Mouse (Mus musculus) lung, postnatal 14 days (tissue): ENCODE data around the gene Isyna1.
A peak's percentile ranks its signal among the peaks of the same experiment; 100 is the strongest.
"Not testable (repeated sequence)": the region's sequence is repeated elsewhere in the genome, so short reads cannot be mapped to it uniquely, and the experiment has no call there.

Experiments
- DNase-seq: peaks from one replicate; pipeline ENCODE4 v3.0.0; 2021

The Isyna1 gene

DNA sequence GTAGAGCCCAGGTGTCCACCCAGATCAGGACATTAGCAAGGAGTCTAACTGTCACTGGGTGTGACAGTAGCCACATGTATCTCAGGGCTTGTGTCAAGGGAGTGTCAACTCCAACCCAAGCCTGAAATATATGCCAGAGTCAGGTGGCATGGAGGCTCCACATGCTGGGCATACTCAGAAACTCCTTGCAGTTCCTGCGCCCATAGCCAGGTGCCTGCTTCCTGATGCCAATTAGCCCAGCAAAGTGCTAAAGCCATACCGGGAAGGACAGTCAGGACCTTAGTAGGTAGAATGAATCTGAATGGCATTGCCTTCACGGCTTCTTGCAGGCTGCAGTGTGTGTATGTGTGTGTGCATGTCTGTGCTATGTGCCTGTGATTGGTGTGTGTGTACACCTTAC lies 17.0 kb upstream of the Isyna1 start:
- DNase-seq = no peak

DNA sequence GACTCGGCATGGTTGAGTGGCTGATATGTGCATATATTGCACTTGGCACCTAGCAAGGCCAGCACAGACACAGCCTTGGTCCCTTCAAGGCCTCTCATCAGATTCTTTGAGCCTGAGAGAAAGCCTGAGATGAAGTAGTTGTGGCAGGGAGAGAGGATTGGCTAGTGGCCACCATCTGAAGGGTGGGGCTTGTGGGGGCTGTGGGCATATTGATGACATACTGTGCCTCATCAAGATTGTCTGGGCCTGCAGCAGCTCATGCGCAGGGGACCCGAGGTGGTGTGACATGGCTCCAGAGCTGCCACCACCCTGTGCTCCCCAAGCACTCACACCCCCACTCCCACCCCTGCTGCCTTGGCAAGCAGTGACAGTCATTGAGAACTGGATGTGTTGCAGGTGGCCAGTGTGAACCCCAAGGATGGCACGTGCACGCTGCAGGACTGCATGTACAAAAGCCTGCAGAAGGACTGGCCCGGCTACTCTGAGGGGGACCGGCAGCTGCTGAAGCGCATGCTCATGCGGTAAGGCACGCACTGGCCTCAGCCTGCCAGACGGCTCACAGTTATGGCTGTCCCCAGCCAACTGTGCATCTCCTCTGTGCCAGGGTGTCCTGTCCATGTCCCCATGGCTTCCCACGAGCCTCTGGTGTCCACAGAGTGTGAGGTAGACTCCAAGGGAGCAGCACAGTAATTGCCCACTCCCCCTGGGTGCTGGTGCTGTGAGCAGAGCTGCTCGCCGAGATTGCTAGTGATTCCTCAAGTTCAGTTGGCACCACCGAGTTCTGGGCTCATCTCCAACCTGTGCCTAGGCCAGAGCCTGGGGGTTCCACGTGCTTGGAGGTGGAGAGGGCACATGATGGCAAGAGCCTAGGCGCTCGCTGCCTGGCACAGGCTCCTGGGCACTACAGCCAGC lies 10.4 kb upstream of the Isyna1 start:
- DNase-seq = no peak

DNA sequence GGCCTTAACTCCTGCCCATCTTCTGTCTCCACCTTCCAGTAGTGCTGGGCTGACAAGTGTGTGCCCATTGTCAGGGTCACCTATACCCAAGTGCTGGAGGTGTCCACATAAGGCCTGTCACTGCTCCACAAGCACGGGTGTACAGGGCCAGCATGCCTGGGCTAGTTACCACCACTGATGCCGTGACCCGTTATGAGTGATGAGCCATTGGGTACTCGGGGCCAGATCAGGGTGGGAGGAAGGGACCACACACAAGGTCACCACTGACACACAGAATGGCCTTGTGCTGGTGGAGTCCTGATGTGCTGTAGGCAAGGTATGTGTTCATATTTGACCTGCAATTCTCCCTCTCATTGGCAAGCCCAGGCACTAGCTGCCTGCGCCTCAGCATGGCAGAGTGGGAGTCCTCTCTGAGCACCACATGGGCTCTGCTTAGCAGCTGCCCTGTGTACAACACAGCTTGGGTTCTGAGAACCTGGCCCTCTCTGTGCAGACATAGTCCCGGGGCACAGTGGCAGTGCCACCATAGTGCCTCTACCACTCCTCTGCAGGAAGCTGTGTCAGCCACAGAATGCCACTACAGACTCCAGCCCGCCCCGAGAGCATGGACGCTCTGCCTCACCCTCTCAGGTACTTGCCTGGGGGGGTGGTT lies 9.4 kb upstream of the Isyna1 start:
- DNase-seq = no peak

DNA sequence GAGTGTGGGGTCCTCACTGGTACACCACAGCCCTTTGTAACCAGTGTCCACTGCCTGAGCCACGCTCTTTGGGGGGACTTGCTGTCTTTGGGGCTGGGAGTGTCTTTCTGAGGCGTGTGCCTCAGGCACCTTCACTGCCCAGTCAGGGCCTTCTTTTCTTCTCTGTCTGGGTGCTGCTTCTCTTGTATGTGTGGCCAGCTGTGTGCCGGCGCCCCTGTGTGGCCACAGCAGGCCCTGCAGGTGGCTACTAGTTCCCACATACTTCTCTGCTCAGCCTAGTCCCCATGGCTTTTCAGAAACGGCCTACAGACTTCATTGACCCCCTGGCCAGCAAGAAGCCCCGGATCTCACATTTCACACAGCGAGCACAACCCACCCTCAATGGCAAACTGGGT lies 8.9 kb upstream of the Isyna1 start:
- peak; percentile 68 for DNase-seq

DNA sequence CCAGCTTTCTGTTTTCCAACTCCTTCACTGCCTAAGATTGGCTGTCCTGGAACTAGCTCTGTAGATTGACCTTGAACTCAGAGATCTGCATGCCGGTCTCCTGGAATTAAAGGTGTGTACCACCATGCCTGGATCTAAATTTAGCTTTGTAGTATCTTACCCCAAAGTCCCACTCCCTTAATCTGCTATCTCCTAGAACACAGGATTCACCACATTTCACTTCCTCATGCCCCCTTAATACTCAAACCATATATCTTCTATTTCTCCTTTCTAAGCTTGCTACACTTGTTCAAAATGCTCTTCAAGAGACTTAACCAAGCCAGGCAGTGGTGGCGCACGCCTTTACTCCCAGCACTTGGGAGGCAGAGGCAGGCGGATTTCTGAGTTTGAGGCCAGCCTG lies 6.2 kb upstream of the Isyna1 start:
- DNase-seq = not testable (repeated sequence)

DNA sequence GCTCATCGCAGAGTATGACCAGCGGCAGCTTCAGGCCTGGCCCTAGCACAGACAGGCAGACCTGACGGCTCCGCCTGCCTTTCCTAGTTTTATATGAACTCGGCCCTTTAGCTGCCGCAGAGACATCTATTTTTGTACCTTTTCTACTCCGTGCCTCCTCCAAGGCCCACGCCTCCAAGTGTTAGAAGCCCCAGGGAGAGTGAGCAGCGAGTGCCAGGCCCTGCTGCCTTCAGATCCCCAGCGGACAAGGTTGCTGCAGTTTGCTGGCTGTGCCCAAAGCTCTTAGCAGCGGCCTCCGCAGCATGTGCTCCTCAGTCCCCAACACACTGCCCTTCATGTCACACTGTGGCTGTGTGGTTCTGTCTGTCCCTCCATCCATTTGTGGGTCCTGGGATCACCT lies 2.6 kb upstream of the Isyna1 start:
- no peak for DNase-seq

DNA sequence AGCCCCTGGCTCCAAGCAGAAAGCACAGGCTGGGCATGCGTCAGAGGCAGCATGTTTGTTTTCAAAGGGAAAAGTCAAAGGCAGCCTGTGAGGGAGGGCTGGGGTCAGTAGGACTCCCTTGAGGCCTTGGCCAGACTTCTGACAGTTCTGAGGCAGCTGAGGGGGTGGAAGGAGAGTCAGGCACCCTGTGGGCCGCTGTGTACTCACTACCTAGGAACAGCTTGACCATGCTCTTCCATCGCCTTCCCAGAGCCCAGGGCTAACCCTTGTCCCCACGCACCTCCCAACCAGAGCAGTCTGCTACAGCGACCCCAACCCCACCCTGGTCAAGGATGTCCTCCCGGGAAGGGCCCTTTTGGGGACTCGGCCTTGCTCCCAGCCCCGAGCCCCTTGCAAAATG lies 1.0 kb upstream of the Isyna1 start:
- peak; percentile 42 for DNase-seq

DNA sequence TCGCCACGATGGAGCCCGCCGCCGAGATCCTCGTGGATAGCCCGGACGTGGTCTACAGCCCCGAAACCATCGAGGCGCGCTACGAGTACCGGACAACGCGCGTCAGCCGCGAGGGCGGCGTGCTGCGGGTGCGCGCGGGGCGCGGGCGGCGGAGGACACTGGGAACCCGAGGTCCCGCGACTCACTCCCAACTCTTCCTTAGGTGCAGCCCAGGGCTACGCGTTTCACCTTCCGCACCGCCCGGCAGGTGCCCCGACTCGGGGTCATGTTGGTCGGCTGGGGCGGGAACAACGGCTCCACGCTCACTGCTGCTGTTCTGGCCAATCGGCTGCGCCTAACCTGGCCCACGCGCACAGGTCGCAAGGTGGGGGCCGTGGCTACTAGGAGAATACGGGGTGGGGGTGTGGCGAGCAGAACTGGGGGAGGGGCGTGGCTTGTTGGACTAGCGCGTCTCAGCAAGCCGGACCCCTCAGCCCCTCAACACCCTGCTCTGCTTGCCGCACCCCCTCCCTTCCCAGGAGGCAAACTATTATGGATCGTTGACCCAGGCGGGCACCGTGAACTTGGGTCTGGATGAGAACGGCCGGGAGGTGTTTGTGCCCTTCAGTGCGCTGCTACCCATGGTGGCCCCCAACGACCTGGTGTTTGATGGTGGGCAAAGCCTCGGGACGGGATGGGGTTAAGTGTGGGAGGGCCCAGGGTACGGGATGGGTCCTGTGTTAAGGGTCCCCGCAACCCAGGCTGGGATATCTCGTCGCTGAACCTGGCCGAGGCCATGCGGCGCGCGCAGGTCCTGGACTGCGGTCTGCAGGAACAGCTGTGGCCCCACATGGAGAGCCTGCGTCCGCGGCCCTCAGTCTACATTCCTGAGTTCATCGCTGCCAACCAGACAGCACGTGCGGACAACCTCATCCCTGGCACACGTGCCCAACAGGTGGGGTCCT lies 720 bp downstream of the Isyna1 start:
- peak; percentile 30 for DNase-seq

DNA sequence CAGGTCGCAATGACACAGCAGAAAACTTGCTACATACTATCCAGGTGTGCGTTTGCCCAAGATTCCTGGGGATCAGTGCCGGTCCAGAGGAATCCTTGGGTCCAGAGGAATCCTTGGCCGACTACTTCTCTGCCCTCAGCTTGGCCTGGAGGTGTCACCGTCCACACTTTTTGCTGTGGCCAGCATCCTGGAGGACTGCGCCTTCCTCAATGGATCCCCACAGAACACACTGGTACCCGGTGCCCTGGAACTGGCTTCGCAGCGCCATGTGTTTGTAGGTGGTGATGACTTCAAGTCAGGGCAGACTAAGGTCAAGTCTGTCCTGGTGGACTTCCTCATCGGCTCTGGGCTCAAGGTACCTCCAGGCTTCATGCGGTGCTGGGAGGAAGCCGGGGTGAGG lies 1.6 kb downstream of the Isyna1 start:
- no peak for DNase-seq

DNA sequence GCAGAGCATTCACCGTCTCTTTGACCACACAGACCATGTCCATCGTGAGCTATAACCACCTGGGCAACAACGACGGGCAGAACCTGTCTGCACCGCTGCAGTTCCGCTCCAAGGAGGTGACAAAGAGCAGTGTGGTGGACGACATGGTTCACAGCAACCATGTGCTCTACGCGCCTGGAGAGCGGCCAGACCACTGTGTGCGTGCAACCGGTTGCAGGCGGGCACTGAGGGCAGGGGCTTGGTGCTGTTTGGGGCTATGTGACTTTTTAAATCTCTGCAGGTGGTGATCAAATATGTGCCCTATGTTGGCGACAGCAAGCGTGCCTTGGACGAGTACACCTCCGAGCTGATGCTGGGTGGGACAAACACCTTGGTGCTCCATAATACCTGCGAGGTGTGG lies 2.0 kb downstream of the Isyna1 start:
- DNase-seq = no peak

DNA sequence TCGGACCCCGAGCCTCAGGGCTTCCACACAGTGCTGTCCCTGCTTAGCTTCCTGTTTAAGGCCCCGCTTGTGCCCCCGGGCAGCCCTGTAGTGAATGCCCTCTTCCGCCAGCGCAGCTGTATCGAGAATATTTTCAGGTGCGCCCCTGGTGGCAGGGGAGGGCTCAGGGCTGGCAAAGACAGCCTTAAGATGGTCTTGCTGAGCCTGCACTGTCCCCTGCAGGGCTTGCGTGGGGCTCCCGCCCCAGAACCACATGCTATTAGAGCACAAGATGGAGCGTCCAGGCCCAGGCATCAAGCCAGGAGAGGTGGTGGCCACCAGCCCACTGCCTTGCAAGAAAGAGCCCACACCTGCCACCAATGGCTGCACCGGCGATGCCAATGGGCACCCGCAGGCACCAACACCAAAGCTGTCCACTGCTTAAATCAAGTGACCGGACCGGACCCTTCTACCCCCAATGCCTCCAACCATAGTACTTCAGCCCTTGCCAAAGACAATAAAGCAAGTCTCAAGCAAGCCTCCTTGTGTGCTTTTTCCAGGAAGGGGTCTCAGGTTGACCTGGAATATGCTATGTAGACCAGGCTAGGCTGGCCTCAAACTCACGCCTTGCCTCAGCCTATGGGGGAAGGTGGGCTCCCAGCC lies 2.7 kb downstream of the Isyna1 start:
- no peak for DNase-seq

DNA sequence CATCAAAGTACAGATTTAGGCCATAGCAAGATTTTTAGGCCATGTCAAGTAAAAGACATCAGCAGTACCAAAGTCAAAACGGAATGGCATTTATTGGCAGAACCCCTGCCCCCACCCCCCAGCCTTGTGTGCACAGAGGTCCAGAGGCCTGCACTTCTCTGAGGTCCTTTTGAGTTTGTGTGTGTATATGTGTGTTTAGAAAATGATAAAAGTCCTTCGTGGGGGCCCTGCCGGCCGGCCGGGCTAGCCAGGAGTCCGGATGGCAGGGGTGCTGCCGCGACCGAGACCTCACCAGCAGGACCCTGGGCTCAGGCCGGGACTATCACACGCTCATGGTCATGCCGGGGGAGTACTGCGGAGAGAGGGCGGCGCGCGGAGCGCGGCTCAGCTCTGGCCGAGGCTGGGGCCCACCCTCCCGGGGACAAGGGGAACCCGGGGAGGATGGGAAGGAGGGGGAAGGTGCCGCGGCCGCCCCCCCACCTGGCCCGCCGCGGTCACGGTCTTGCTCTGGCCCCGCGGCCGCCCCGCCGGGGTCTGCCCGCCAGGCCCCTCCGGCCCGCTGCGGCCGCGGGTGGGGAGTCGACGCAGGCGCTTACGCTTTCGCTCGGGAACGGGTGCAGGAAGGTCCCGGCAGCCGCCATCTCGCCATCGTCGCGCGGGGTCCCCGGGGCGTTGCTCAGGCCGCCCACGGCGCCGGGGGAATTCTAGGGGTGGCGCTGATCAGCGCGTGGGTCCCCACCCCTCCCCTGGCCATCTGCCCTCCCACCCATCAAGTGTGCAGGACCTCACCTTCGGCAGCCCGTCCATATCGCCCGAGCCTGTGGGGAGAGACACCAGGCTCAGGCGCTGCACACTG lies 3.5 kb downstream of the Isyna1 start:
- DNase-seq = no peak

DNA sequence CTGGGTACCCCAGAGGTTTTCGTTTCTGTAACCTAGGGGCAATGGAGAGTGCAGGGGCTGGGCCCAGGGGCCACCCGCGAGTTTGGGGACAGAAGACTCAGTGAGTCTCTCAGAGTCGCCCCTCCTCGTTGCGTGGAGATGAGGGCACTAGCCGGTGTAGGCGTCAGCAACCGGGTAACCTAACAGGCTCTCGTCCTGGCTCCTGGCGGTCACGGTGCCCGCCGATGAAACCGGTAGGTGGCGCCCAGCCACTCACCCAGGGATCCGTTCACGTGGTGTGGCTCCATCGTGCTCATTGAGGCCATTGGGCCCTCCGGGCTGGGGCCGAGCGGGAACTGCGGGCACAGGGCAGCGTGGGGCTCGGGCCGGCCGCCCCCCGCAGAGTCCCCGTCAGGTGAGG lies 4.1 kb downstream of the Isyna1 start:
- DNase-seq = peak; percentile 85

DNA sequence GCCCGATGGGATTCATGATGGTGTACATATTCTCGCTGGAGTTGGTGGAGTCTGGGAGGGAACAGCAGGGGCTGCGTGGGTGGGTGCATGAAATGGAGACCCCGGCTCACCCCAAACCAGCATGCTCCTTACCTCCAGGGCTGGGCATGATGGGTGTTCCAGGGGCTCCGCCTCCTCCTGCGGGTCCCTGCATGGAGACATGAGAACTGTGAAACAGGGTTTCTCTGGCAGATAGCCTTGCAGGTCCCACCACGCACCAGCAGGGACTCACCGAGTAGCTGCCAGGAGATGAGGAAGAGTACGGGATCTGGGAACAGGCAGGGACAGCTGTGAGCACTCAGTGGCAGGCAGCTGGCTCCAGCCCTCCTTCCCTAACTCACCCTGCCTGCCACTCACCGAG lies 4.5 kb downstream of the Isyna1 start:
- no peak for DNase-seq

DNA sequence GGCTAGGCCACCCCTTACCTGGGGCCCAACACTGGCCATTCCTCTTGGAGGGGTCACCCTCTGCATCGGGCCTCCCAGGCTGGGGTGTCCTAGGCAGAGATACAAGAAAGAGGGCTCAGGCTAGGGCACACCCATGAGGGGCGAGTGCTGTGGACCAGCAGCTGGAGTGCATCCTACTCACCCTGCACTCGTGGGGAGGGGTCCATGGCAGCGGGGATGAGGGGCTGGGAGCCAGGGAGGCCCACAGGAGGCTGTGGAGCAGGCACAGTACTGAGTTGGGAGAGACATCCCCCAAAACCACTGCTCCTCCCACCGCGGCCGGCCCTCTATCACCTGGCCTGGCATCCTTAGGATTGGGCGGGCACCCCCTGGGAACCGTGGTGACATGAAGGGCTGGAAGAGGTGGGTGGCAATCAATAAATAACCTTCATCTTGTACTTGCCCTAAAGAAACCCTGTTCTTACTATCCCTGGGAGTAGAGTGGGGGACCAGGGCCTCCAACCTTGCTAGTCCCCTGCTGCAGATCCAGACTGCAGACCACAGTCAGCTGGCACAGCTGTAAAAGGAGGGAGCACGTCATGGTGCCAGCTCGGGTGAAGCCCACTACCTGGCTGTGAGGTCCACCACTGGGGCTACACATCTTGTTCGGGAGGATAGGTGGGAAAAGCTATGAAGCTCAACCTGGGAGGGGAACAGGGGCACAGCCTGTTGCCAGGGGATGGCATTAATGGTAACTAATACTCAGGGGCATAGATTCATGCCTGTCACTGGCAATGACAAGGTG lies 5.5 kb downstream of the Isyna1 start:
- no peak for DNase-seq

DNA sequence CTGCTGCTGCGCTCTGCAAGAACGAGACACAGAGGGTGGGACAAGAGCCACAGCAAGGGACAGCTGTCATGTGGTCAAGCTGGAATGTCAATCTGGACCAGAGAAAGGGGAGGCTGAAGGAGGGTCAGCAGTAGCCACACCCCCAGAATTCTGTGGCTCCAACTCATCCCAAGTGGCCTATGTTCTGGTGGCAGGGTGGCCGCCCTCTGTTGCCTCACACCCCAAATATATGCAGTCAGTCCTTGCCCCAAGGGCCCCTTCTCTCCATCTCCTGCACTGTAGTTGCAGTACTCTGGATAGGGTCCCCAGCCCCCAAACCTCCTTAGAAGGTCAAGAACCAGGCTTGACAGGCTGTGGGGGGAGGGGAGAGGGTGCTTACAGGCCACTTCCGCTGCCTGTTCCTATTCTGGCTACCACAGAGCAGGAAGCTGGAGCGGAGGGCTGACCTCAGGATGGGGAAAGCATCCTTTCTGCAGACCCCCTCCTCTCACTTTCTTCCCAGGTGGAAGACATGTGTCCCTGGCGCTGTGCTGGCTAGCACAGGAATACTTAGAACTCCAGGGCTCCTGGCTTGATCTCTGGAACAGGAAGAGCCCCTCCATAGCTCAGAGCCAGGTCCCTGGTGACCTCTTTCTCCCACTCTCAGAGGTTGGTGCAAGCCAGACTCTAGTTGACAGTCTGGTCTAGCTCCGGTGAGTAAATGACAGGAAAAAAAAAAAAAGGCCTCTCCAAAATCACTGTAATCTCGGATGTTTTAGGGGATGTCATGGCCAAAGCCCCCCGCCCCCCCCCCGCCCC lies 6.5 kb downstream of the Isyna1 start:
- peak; percentile 59 for DNase-seq

DNA sequence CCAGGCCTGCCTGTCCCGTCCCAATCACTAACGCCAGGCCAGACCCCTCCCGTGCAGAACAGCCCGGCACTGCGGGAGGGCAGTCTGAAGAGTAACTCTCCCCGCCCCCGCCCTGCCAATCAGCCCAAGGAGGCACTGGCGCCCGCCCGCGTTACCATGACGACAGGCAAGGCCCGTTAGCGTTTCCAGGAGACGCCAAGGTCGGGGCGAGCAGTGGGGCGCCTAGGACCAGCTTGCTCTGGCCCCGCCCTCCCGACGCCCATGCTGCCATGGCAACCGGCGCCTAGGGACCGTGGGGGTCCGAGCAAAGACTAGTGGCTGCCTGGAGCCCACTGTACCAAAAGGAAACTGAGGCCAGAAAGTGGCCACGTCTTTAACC lies 7.1 kb downstream of the Isyna1 start:
- peak; percentile 85 for DNase-seq

DNA sequence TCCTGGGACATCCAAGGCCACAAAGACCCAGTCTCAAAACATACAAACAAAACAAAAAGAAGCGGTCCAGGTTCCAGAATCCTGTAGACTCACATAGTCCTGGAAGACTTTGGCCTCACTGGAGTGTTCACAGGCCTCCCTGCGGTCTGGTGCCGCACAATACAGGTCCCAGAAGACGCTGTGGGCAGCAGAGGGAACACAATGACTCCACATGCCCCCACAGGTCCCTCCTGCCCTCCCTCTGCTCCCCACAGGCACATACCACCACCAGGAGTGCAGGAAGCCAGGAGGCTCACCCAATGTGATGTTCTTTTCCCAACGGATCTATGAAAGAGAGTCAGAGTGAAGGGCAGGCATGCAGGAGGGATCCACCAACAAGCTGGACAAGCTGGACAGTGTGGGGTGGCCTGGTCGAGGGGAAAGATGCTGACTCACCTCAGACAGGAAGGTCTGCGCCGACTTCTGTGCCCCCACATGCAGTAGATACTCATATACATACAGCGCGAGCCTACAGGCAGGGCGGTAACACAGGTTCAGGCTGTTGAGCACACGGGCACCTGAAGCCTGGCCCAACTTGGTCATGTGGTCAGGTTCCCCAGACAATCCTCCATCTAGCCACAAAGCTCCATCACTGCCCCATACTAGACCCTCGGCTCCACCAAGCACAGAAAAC lies 8.1 kb downstream of the Isyna1 start:
- no peak for DNase-seq

DNA sequence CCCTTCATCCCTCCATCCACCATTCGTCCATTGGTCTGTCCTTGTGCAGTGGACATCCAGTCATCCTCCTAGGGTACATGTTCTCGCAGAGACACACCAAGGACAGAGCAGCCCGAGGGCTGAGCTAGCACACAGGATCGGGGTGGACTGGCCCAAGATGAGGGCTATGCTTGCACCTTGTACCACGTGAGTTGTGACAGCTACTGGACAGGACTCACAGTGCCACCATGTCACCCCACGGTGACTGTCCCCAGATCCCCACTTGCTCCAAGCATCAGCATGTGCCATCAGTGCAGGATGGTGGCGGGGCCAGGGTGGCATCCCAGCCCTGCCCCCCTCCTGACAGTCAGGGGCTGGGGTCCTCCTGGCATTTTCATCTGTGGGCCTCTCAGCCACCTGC lies 10.4 kb downstream of the Isyna1 start:
- DNase-seq = no peak
